Mouse (Mus musculus): Measurements from ENCODE around the gene Slc25a3. TPM values are rescaled to one million over a fixed set of nuclear protein-coding genes. Genes with fewer than 3 reads are reported as not detected.
A peak's percentile ranks its signal among the peaks of the same experiment; 100 is the strongest.

Gene Slc25a3
- 491 and 596 TPM in 2 replicates for polyA plus RNA-seq (2012; ENCODE audit: insufficient read depth, insufficient read length, missing spikeins)

GRCm38 (mm10) chr10:91123828-91124822 lies at the start of gene Slc25a3:
Slc25a3 (minus strand) TSS chr10:91124059.
- Histone ChIP-seq H3K4me3 (ENCODE audit: insufficient read depth, low read depth, low read length) (peak within 1 kb of the TSS; percentile 86), H3K27ac (replicated peaks; ENCODE audit: low read depth, low read length) (peak within 1 kb of the TSS; percentile 97), H3K4me1 (ENCODE audit: control insufficient read depth, insufficient read depth, insufficient read length, low read length) (peaks cover 2% of the 10 kb centered on the region; the same call in 1 of the 2 replicates)

DNA sequence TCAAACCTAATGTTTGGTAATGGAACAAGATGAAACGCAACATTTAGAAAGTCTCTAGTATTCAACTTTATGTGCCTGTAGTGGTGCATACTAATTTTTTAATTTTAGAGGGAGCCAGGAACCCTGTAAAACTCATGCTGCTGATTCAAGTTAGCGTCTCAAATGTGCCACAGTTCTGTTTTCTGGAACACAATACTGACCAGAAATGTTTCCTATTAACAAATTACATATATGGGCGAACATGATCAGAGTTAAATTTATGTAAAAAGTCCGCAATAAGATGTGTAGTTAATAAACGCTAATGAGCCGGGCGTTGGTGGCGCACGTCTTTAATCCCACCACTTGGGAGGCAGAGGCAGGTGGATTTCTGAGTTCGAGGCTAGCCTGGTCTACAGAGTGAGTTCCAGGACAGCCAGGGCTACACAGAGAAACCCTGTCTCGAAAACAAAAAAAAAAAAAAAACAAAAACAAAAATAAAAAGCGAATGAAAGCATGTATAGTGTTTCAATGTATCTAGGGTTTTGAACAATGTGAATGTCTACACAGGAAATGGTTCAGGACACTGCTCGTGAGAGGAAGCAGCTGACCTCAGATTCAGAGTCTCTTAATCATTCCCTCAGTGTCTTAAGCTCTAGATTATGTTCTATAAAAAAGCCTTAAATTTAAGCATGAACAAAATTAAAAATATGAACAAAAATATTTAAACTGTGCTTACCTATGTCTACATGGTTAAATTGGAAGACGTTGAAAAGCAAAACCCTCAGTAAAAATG lies 48.7 kb upstream of the Slc25a3 start:
- H3K4me3 ChIP-seq (ENCODE audit: insufficient read depth, low read depth, low read length), result peak overlapping the region; percentile 99
- H3K4me1 ChIP-seq (ENCODE audit: control insufficient read depth, insufficient read depth, insufficient read length, low read length), result peaks cover 6% of the 10 kb centered on the region; the same call in 1 of the 2 replicates
- H3K27ac ChIP-seq (replicated peaks; ENCODE audit: low read depth, low read length), result no peak overlapping the region

DNA sequence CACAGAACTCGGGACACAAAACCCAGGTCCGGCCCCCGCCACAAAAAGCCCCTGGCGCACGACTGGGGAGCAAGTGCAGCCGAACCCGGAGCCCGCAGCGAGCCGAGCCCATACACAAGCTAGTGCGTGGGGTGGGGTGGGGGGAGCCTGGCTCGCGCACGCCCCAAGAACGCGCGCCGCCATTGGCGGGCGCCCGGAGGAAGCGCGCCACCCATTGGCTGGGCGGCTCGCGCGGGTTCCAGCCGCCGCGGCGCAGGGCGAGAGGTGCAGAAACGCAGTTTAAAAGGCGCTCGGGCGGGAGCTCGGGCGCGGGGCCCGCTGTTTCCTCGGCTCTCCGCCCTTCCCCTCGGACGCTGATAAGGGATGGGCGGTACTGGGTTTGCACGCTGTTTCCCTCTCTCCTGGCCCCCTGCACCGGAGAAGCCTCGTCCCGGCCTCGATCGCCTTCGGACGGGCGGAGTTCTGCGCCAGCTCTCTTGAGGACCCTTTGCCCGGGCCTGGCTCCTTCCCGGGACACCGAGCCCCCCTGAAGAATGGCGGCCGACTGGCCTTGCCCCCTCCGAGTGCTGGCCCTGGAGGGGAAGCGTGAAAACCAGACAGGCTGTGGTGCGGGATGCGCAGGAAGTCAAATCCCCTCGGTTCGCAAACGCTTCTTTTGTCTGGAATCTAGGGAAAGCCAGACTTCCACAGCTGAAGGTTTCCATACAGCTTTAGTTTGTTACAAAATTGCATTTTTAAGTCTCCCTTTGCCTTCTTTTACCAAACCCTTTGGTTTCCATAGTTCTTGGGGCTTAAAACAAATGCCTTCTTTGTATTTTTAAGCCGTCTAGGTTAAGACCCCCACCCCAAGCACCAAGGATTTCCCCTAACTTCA lies 47.8 kb upstream of the Slc25a3 start:
- H3K4me3 ChIP-seq (ENCODE audit: insufficient read depth, low read depth, low read length), result peak overlapping the region; percentile 99
- H3K4me1 ChIP-seq (ENCODE audit: control insufficient read depth, insufficient read depth, insufficient read length, low read length), result peaks cover 6% of the 10 kb centered on the region
- peak overlapping the region; percentile 93 for H3K27ac ChIP-seq (replicated peaks; ENCODE audit: low read depth, low read length)

GRCm38 (mm10) chr10:91171041-91171440 lies 47.2 kb upstream of the Slc25a3 start:
- Histone ChIP-seq H3K27ac (replicated peaks; ENCODE audit: low read depth, low read length) (peak overlapping the region; percentile 72), H3K4me3 (ENCODE audit: insufficient read depth, low read depth, low read length) (peak overlapping the region; percentile 99), H3K4me1 (ENCODE audit: control insufficient read depth, insufficient read depth, insufficient read length, low read length) (peaks cover 6% of the 10 kb centered on the region)

DNA sequence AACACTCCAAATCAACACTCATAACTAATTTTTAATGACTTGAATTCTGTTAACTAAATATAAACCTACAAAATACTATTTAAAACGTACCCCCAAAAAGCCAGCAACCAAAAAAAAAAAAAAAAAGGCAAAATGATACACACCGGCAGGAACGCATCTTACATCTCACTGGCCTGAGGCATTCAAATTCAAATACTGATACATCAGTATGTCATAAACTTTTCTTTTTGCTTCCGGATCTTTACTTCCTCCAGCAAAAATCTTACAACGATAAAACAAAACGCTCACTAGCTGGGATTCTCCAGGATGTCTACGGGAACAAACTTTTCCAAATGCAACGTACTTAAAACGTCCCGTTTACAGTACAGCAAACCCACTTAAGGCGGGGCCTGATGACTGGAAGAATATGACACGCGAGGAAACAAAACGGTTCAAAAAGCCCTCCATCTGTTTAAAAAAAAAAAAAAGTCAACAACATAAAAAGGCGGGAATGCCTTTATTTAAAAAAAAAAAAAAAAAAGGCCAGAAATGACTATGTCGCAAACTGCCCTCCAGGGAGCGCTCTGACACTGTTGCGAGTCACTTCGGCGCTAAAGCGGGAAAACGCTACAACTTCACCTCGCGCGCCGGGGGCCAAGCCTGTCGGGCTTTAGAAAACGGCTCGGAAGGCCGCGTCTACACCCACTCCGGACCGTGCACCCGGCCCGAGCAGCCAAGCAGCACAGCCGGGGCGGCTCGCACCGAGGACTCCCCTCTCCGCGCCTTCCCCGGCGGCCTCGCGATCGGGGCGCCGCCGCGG lies 46.5 kb upstream of the Slc25a3 start:
- peak overlapping the region; percentile 99 for H3K4me3 ChIP-seq (ENCODE audit: insufficient read depth, low read depth, low read length)
- H3K4me1 ChIP-seq (ENCODE audit: control insufficient read depth, insufficient read depth, insufficient read length, low read length), result peaks cover 6% of the 10 kb centered on the region
- peak overlapping the region; percentile 72; the same call in 1 of the 2 replicates for H3K27ac ChIP-seq (replicated peaks; ENCODE audit: low read depth, low read length)

- Histone ChIP-seq H3K4me1 (ENCODE audit: control insufficient read depth, insufficient read depth, insufficient read length, low read length) (peaks cover 6% of the 10 kb centered on the region), H3K27ac (replicated peaks; ENCODE audit: low read depth, low read length) (no peak overlapping the region), H3K4me3 (ENCODE audit: insufficient read depth, low read depth, low read length) (peak overlapping the region; percentile 99)
Observed at GRCm38 (mm10) chr10:91169414-91170065, 45.7 kb upstream of the Slc25a3 start.

- Histone ChIP-seq H3K27ac (replicated peaks; ENCODE audit: low read depth, low read length) (no peak overlapping the region), H3K4me1 (ENCODE audit: control insufficient read depth, insufficient read depth, insufficient read length, low read length) (peaks cover 6% of the 10 kb centered on the region), H3K4me3 (ENCODE audit: insufficient read depth, low read depth, low read length) (no peak overlapping the region)
Observed at GRCm38 (mm10) chr10:91167352-91167751, 43.5 kb upstream of the Slc25a3 start.

- H3K27ac ChIP-seq (replicated peaks; ENCODE audit: low read depth, low read length), result no peak overlapping the region
Observed at GRCm38 (mm10) chr10:91166890-91167289, 43.0 kb upstream of the Slc25a3 start.

GRCm38 (mm10) chr10:91165850-91166249 lies 42.0 kb upstream of the Slc25a3 start:
- Histone ChIP-seq H3K4me1 (ENCODE audit: control insufficient read depth, insufficient read depth, insufficient read length, low read length) (peaks cover 6% of the 10 kb centered on the region), H3K4me3 (ENCODE audit: insufficient read depth, low read depth, low read length) (no peak overlapping the region), H3K27ac (replicated peaks; ENCODE audit: low read depth, low read length) (no peak overlapping the region)

More at GRCm38 (mm10) chr10:91166890-91167289, 43.0 kb upstream of the Slc25a3 start:
- peaks cover 6% of the 10 kb centered on the region for H3K4me1 ChIP-seq (ENCODE audit: control insufficient read depth, insufficient read depth, insufficient read length, low read length)
- no peak overlapping the region for H3K4me3 ChIP-seq (ENCODE audit: insufficient read depth, low read depth, low read length)

- H3K27ac ChIP-seq (replicated peaks; ENCODE audit: low read depth, low read length), result no peak overlapping the region
Observed at GRCm38 (mm10) chr10:91164491-91164890, 40.6 kb upstream of the Slc25a3 start.

DNA sequence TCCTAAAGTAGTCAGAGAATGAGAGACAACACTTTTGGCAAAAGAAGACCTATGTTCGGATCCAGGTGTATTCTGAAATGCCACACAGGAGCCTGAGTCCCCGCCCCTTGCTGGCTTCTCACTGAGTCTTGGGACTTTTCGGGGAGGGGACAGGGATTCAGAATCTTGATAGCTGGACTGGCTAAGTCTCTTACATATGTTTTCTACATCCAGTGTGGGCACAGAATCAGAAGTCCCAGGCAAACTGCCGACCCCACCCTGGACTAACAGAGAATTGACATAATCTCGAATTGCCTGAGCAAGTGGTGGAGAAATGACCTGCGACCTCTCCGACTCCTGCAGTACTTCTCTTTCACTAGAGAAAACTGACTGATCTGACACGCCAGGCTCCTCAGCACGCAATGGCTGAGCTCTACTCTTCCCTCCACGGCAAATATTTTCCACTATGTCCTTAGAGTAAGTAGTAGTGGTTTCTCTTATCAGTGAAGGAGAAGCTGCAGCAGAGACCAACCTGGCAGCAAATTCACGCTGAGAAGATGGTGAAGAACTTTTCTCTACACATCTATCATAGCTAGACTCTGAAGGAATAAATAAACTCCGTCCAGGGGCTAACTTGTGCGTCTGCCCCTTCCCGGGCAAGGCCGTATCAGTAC lies 38.8 kb upstream of the Slc25a3 start:
- no peak overlapping the region for H3K27ac ChIP-seq (replicated peaks; ENCODE audit: low read depth, low read length)
- H3K4me1 ChIP-seq (ENCODE audit: control insufficient read depth, insufficient read depth, insufficient read length, low read length), result peaks cover 3% of the 10 kb centered on the region
- H3K4me3 ChIP-seq (ENCODE audit: insufficient read depth, low read depth, low read length), result no peak overlapping the region

More at GRCm38 (mm10) chr10:91164491-91164890, 40.6 kb upstream of the Slc25a3 start:
- Histone ChIP-seq H3K4me3 (ENCODE audit: insufficient read depth, low read depth, low read length) (no peak overlapping the region), H3K4me1 (ENCODE audit: control insufficient read depth, insufficient read depth, insufficient read length, low read length) (peaks cover 6% of the 10 kb centered on the region)

- H3K4me1 ChIP-seq (ENCODE audit: control insufficient read depth, insufficient read depth, insufficient read length, low read length), result peaks cover 5% of the 10 kb centered on the region; the same call in 1 of the 2 replicates
- H3K27ac ChIP-seq (replicated peaks; ENCODE audit: low read depth, low read length), result no peak overlapping the region
- H3K4me3 ChIP-seq (ENCODE audit: insufficient read depth, low read depth, low read length), result no peak overlapping the region
Observed at GRCm38 (mm10) chr10:91162077-91162476, 38.2 kb upstream of the Slc25a3 start.

GRCm38 (mm10) chr10:91161006-91161405 lies 37.1 kb upstream of the Slc25a3 start:
- H3K4me3 ChIP-seq (ENCODE audit: insufficient read depth, low read depth, low read length), result no peak overlapping the region
- H3K27ac ChIP-seq (replicated peaks; ENCODE audit: low read depth, low read length), result no peak overlapping the region
- peaks cover 5% of the 10 kb centered on the region; the same call in 1 of the 2 replicates for H3K4me1 ChIP-seq (ENCODE audit: control insufficient read depth, insufficient read depth, insufficient read length, low read length)

Data from brown adipose tissue, adult 24 weeks (tissue).